In the genomic region with DNA sequence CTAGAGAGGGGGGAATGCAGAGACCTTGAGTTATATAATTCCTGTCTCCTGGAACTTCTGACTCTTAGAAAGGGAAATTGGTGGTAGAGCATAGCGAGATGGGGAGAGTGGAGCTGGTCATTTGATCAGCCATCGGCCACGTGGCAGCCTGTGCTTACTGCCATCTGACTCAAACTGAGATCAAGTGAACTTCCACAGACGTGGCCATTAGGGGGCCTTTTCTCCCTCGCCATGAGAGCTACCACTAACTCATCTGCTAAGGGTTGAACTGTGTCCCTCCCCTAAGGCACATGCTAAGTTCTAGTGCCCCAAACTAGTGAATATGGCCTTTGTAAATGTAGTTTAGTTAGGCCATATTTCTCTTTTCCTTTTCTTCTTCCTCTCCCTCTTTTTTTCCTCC, we compare ENCODE assay signal across 16 mouse cellular contexts.
DNase-seq lines count a peak whose midpoint lies in the region; ATAC-seq and TF ChIP-seq lines count a peak whose summit lies in the region.
"Had no signal": no experiment of that assay in that cellular context is flagged by ENCODE, and none has a peak within 500 bp of the region (broad histone marks: within the 10 kb centered on the region; RNA-seq: fewer than 3 reads in every experiment).

No protein-coding gene starts in this region.

- ATAC-seq in intestine, postnatal 0 days, result no peak
- ATAC-seq in intestine, embryonic 15.5 days, result no peak
- no peak for ATAC-seq in midbrain, postnatal 0 days (ENCODE audit: low FRiP score)
- ATAC-seq in midbrain, embryonic 11.5 days (ENCODE audit: low FRiP score), result no peak

- H3K27ac ChIP-seq in intestine, postnatal 0 days (ENCODE audit: low read depth, low read length), result no peak overlapping the region
- H3K27ac ChIP-seq in intestine, embryonic 15.5 days, result no peak overlapping the region
- no peak overlapping the region for H3K27ac ChIP-seq in midbrain, postnatal 0 days (ENCODE audit: low read depth, low read length)
- H3K27ac ChIP-seq in midbrain, embryonic 11.5 days (ENCODE audit: low read depth, low read length), result no peak overlapping the region
- H3K27ac ChIP-seq: hindbrain, embryonic 13.5 days; macrophage had no signal

- H3K27me3 ChIP-seq in intestine, postnatal 0 days (replicated peaks; ENCODE audit: control insufficient read depth, insufficient read depth, low read length), result 0 out of 2 replicates have a peak, but pooled peaks cover 4% of the 10 kb centered on the region
- H3K27me3 ChIP-seq in intestine, embryonic 15.5 days (replicated peaks), result no peaks in the 10 kb centered on the region
- no peaks in the 10 kb centered on the region for H3K27me3 ChIP-seq in midbrain, postnatal 0 days (ENCODE audit: insufficient read depth, low read length)
- no peaks in the 10 kb centered on the region for H3K27me3 ChIP-seq in midbrain, embryonic 11.5 days (ENCODE audit: control insufficient read depth, insufficient read depth, low read length)
- H3K27me3 ChIP-seq in splenic B cell, adult 2 months (ENCODE audit: control insufficient read depth, insufficient read depth, low read length, poor library complexity, severe bottlenecking), result no peaks in the 10 kb centered on the region

- no peak overlapping the region for H3K9ac ChIP-seq in intestine, postnatal 0 days (ENCODE audit: low read depth, low read length)
- H3K9ac ChIP-seq in intestine, embryonic 15.5 days, result no peak overlapping the region
- no peak overlapping the region for H3K9ac ChIP-seq in midbrain, postnatal 0 days (replicated peaks; ENCODE audit: low read length, poor library complexity, severe bottlenecking)
- no peak overlapping the region for H3K9ac ChIP-seq in midbrain, embryonic 11.5 days (ENCODE audit: low read length)
- H3K9ac ChIP-seq: hindbrain, embryonic 13.5 days had no signal

- 35% methylated on average over 5 of the region's 5 CpGs for WGBS in intestine, postnatal 0 days
- 30% methylated on average over 5 of the region's 5 CpGs for WGBS in intestine, embryonic 15.5 days
- 40% methylated on average over 5 of the region's 5 CpGs for WGBS in midbrain, postnatal 0 days
- 28% methylated on average over 5 of the region's 5 CpGs for WGBS in midbrain, embryonic 11.5 days

- H3K4me2 ChIP-seq in intestine, postnatal 0 days (replicated peaks; ENCODE audit: low read depth), result no peak overlapping the region
- no peak overlapping the region for H3K4me2 ChIP-seq in intestine, embryonic 15.5 days (replicated peaks)
- H3K4me2 ChIP-seq in midbrain, postnatal 0 days (ENCODE audit: low read depth, low read length, poor library complexity, severe bottlenecking), result no peak overlapping the region
- H3K4me2 ChIP-seq in midbrain, embryonic 11.5 days, result no peak overlapping the region
- H3K4me2 ChIP-seq: hindbrain, embryonic 13.5 days had no signal

- DNase-seq in adrenal gland, adult 2 months, result peak; percentile 22
- DNase-seq in adrenal gland, postnatal 14 days, result no peak
- no peak for DNase-seq in midbrain, postnatal 0 days (ENCODE audit: low spot score)
- DNase-seq in midbrain, embryonic 11.5 days (ENCODE audit: low spot score, missing footprints), result no peak
- peak; percentile 36 for DNase-seq in splenic B cell, adult 2 months (ENCODE audit: low read depth, low spot score)
- no peak for DNase-seq in frontal cortex, postnatal 25 days (ENCODE audit: low spot score in 2 of 2)
- DNase-seq: cerebellum, postnatal 10 days; heart, adult 18-20 months; kidney, adult 11 months; kidney, postnatal 4 days; layer of hippocampus, postnatal 36 days; midbrain, embryonic 14.5 days had no signal

- no peaks in the 10 kb centered on the region for H3K36me3 ChIP-seq in intestine, postnatal 0 days (ENCODE audit: control insufficient read depth, insufficient read depth)
- no peaks in the 10 kb centered on the region for H3K36me3 ChIP-seq in intestine, embryonic 15.5 days
- H3K36me3 ChIP-seq in midbrain, postnatal 0 days (ENCODE audit: insufficient read depth, low read length), result no peaks in the 10 kb centered on the region
- no peaks in the 10 kb centered on the region for H3K36me3 ChIP-seq in midbrain, embryonic 11.5 days (ENCODE audit: control insufficient read depth, insufficient read depth, low read length)
- H3K36me3 ChIP-seq in splenic B cell, adult 2 months (ENCODE audit: control insufficient read depth, insufficient read depth, low read length, poor library complexity, severe bottlenecking), result no peaks in the 10 kb centered on the region
- H3K36me3 ChIP-seq: hindbrain, embryonic 13.5 days had no signal

- H3K4me3 ChIP-seq in intestine, postnatal 0 days (ENCODE audit: low read depth, low read length), result no peak overlapping the region
- H3K4me3 ChIP-seq in intestine, embryonic 15.5 days (replicated peaks), result no peak overlapping the region
- H3K4me3 ChIP-seq in midbrain, postnatal 0 days (ENCODE audit: low read depth, low read length), result no peak overlapping the region
- no peak overlapping the region for H3K4me3 ChIP-seq in midbrain, embryonic 11.5 days (ENCODE audit: low read depth, low read length)
- H3K4me3 ChIP-seq: hindbrain, embryonic 13.5 days had no signal

- no peaks in the 10 kb centered on the region for H3K9me3 ChIP-seq in intestine, postnatal 0 days (ENCODE audit: control insufficient read depth)
- H3K9me3 ChIP-seq in intestine, embryonic 15.5 days, result no peaks in the 10 kb centered on the region
- H3K9me3 ChIP-seq in midbrain, postnatal 0 days (ENCODE audit: low read length), result no peaks in the 10 kb centered on the region
- no peaks in the 10 kb centered on the region for H3K9me3 ChIP-seq in midbrain, embryonic 11.5 days (ENCODE audit: control insufficient read depth, low read length)
- H3K9me3 ChIP-seq: hindbrain, embryonic 13.5 days had no signal

- no peaks in the 10 kb centered on the region for H3K4me1 ChIP-seq in intestine, postnatal 0 days (replicated peaks; ENCODE audit: control insufficient read depth, insufficient read depth, low read length)
- no peaks in the 10 kb centered on the region for H3K4me1 ChIP-seq in intestine, embryonic 15.5 days (replicated peaks)
- H3K4me1 ChIP-seq in midbrain, postnatal 0 days (ENCODE audit: insufficient read depth, low read length), result no peaks in the 10 kb centered on the region
- H3K4me1 ChIP-seq in midbrain, embryonic 11.5 days (ENCODE audit: control insufficient read depth, insufficient read depth, low read length), result no peaks in the 10 kb centered on the region
- H3K4me1 ChIP-seq: hindbrain, embryonic 13.5 days had no signal

- TF ChIP-seq CTCF in intestine, postnatal 0 days (IDR thresholded peaks at IDR 0.05; ENCODE audit: low read depth), result peak; percentile 43
- peak; percentile 22; the same call in 1 of the 2 replicates for TF ChIP-seq CTCF in midbrain, postnatal 0 days (IDR thresholded peaks at IDR 0.05)

Comparison
In these comparisons a context has a peak if more than half of its experiments do, and no peak if none do; other contexts are left out.
1. DNase-seq: peak in adrenal gland, adult 2 months (single experiment) and splenic B cell, adult 2 months (single experiment); none in adrenal gland, postnatal 14 days (single experiment), midbrain, postnatal 0 days (single experiment), midbrain, embryonic 11.5 days (single experiment) and frontal cortex, postnatal 25 days (0 of 2).